Mouse (Mus musculus) R1 (cell line): Measurements from ENCODE around the gene Fgf18.

Experiments
- DNase-seq: peaks from one replicate; pipeline ENCODE4 v3.0.0-alpha.2; 2018; ENCODE audit warnings: low read depth, low spot score

Fgf18 gene

GRCm38 (mm10) chr11:33150364-33150763 is 3.2 kb upstream of the Fgf18 start:
- peak; percentile 27 for DNase-seq

- DNase-seq, result peak; percentile 71
Measured at GRCm38 (mm10) chr11:33149453-33149852, 2.3 kb upstream of the Fgf18 start.

GRCm38 (mm10) chr11:33149088-33149436 is 1.9 kb upstream of the Fgf18 start:
- no peak for DNase-seq

- DNase-seq, result peak; percentile 95
Measured at GRCm38 (mm10) chr11:33148338-33149087, 1.3 kb upstream of the Fgf18 start.

- peak; percentile 61 for DNase-seq
Measured at GRCm38 (mm10) chr11:33147572-33148337, 555 bp upstream of the Fgf18 start.

- peak; percentile 57 for DNase-seq
Measured at GRCm38 (mm10) chr11:33146651-33147131, 509 bp downstream of the Fgf18 start.

- DNase-seq, result no peak
Measured at GRCm38 (mm10) chr11:33146143-33146497, 1.1 kb downstream of the Fgf18 start.

GRCm38 (mm10) chr11:33145201-33146142 is 1.7 kb downstream of the Fgf18 start:
- DNase-seq, result no peak

GRCm38 (mm10) chr11:33143906-33144305 is 3.3 kb downstream of the Fgf18 start:
- peak; percentile 33 for DNase-seq

- no peak for DNase-seq
Measured at GRCm38 (mm10) chr11:33142801-33143200, 4.4 kb downstream of the Fgf18 start.

GRCm38 (mm10) chr11:33140111-33140460 is 7.1 kb downstream of the Fgf18 start:
- DNase-seq, result no peak

- DNase-seq, result no peak
Measured at GRCm38 (mm10) chr11:33139458-33140110, 7.6 kb downstream of the Fgf18 start.

- no peak for DNase-seq
Measured at GRCm38 (mm10) chr11:33138686-33139085, 8.5 kb downstream of the Fgf18 start.

- no peak for DNase-seq
Measured at GRCm38 (mm10) chr11:33134391-33134986, 12.7 kb downstream of the Fgf18 start.

- no peak for DNase-seq
Measured at GRCm38 (mm10) chr11:33132619-33133338, 14.4 kb downstream of the Fgf18 start.

- DNase-seq, result no peak
Measured at GRCm38 (mm10) chr11:33127058-33127457, 20.1 kb downstream of the Fgf18 start.

GRCm38 (mm10) chr11:33122575-33123268 is 24.5 kb downstream of the Fgf18 start:
- DNase-seq, result no peak

GRCm38 (mm10) chr11:33119556-33119955 is 27.6 kb downstream of the Fgf18 start:
- no peak for DNase-seq

- DNase-seq, result no peak
Measured at GRCm38 (mm10) chr11:33119116-33119515, 28.1 kb downstream of the Fgf18 start.

GRCm38 (mm10) chr11:33118480-33118879 is 28.7 kb downstream of the Fgf18 start:
- peak; percentile 83 for DNase-seq
